Mouse (Mus musculus): ENCODE measurements at regions not wholly inside any gene's neighbourhood (a gene's known extent, or its start where the extent isn't known, plus 50 kb on each side); places are given as distances from the start of the nearest gene placed in this dataset.
"Not testable (repeated sequence)": the region's sequence is repeated elsewhere in the genome, so short reads cannot be mapped to it uniquely, and the experiment has no call there.

GRCm38 (mm10) chr6:18566934-18567333, 52.3 kb upstream of the Cttnbp2 start:
- DNase-seq (ENCODE audit: low spot score): not testable (repeated sequence)

GRCm38 (mm10) chr6:18569221-18569620, 54.6 kb upstream of the Cttnbp2 start:
- no peak for DNase-seq (ENCODE audit: low spot score)

- no peak for DNase-seq (ENCODE audit: low spot score)
Observed at GRCm38 (mm10) chr6:18578501-18578900, 63.9 kb upstream of the Cttnbp2 start.

GRCm38 (mm10) chr6:18589436-18589835, 74.8 kb upstream of the Cttnbp2 start:
- DNase-seq (ENCODE audit: low spot score): no peak

- no peak for DNase-seq (ENCODE audit: low spot score)
Observed at GRCm38 (mm10) chr6:18596680-18597079, 82.0 kb upstream of the Cttnbp2 start.

- no peak for DNase-seq (ENCODE audit: low spot score)
Observed at GRCm38 (mm10) chr6:18599626-18600025, 85.0 kb upstream of the Cttnbp2 start.

- DNase-seq (ENCODE audit: low spot score): no peak
Observed at GRCm38 (mm10) chr6:18601926-18602325, 87.3 kb upstream of the Cttnbp2 start.

- peak; percentile 8 for DNase-seq (ENCODE audit: low spot score)
Observed at GRCm38 (mm10) chr6:18621372-18622262, 107.0 kb upstream of the Cttnbp2 start.

GRCm38 (mm10) chr6:18628591-18628990, 113.9 kb upstream of the Cttnbp2 start:
- no peak for DNase-seq (ENCODE audit: low spot score)

- peak; percentile 14 for DNase-seq (ENCODE audit: low spot score)
Observed at GRCm38 (mm10) chr6:18633540-18634200, 119.0 kb upstream of the Cttnbp2 start.

- DNase-seq (ENCODE audit: low spot score): peak; percentile 42
Observed at GRCm38 (mm10) chr6:18639712-18640383, 125.2 kb upstream of the Cttnbp2 start.

- DNase-seq (ENCODE audit: low spot score): no peak
Observed at GRCm38 (mm10) chr6:18648898-18649591, 134.4 kb upstream of the Cttnbp2 start.

GRCm38 (mm10) chr6:18651319-18651718, 136.7 kb upstream of the Cttnbp2 start:
- no peak for DNase-seq (ENCODE audit: low spot score)

- DNase-seq (ENCODE audit: low spot score): peak; percentile 29
Observed at GRCm38 (mm10) chr6:18652006-18652601, 137.5 kb upstream of the Cttnbp2 start.

GRCm38 (mm10) chr6:18654275-18654674, 139.6 kb upstream of the Cttnbp2 start:
- DNase-seq (ENCODE audit: low spot score): no peak

- DNase-seq (ENCODE audit: low spot score): no peak
Observed at GRCm38 (mm10) chr6:18656202-18656601, 141.6 kb upstream of the Cttnbp2 start.

- DNase-seq (ENCODE audit: low spot score): no peak
Observed at GRCm38 (mm10) chr6:18656772-18657401, 142.2 kb upstream of the Cttnbp2 start.

GRCm38 (mm10) chr6:18664687-18665086, 150.0 kb upstream of the Cttnbp2 start:
- DNase-seq (ENCODE audit: low spot score): no peak

- DNase-seq (ENCODE audit: low spot score): no peak
Observed at GRCm38 (mm10) chr6:18665992-18666391, 151.3 kb upstream of the Cttnbp2 start.

GRCm38 (mm10) chr6:18666543-18666942, 151.9 kb upstream of the Cttnbp2 start:
- no peak for DNase-seq (ENCODE audit: low spot score)

GRCm38 (mm10) chr6:18670677-18671076, 156.0 kb upstream of the Cttnbp2 start:
- no peak for DNase-seq (ENCODE audit: low spot score)
